Mouse (Mus musculus): ENCODE measurements at regions not wholly inside any gene's neighbourhood (a gene's known extent, or its start where the extent isn't known, plus 50 kb on each side); places are given as distances from the start of the nearest gene placed in this dataset.

GRCm38 (mm10) chr13:78577497-78577896, 377.9 kb upstream of the Nr2f1 start:
- DNase-seq: no peak

GRCm38 (mm10) chr13:78576300-78577296, 377.0 kb upstream of the Nr2f1 start:
- no peak for DNase-seq

GRCm38 (mm10) chr13:78571093-78571492, 371.5 kb upstream of the Nr2f1 start:
- no peak for DNase-seq

- DNase-seq: no peak
Observed at GRCm38 (mm10) chr13:78524446-78524937, 324.9 kb upstream of the Nr2f1 start.

GRCm38 (mm10) chr13:78520771-78521170, 321.2 kb upstream of the Nr2f1 start:
- DNase-seq: no peak

GRCm38 (mm10) chr13:78520186-78520585, 320.6 kb upstream of the Nr2f1 start:
- no peak for DNase-seq

- DNase-seq: no peak
Observed at GRCm38 (mm10) chr13:78500551-78500950, 301.0 kb upstream of the Nr2f1 start.

- DNase-seq: no peak
Observed at GRCm38 (mm10) chr13:78483760-78484357, 284.3 kb upstream of the Nr2f1 start.

GRCm38 (mm10) chr13:78482929-78483759, 283.6 kb upstream of the Nr2f1 start:
- DNase-seq: peak; percentile 11

- DNase-seq: no peak
Observed at GRCm38 (mm10) chr13:78451333-78452070, 251.9 kb upstream of the Nr2f1 start.

- no peak for DNase-seq
Observed at GRCm38 (mm10) chr13:78446726-78447031, 247.1 kb upstream of the Nr2f1 start.

- no peak for DNase-seq
Observed at GRCm38 (mm10) chr13:78445891-78446725, 246.6 kb upstream of the Nr2f1 start.

GRCm38 (mm10) chr13:78444691-78445349, 245.3 kb upstream of the Nr2f1 start:
- no peak for DNase-seq

GRCm38 (mm10) chr13:78428469-78428868, 228.9 kb upstream of the Nr2f1 start:
- DNase-seq: no peak

- DNase-seq: no peak
Observed at GRCm38 (mm10) chr13:78428084-78428445, 228.5 kb upstream of the Nr2f1 start.

GRCm38 (mm10) chr13:78427141-78428083, 227.9 kb upstream of the Nr2f1 start:
- no peak for DNase-seq

GRCm38 (mm10) chr13:78426306-78426921, 226.9 kb upstream of the Nr2f1 start:
- DNase-seq: no peak

- DNase-seq: peak; percentile 54
Observed at GRCm38 (mm10) chr13:78405071-78405470, 205.5 kb upstream of the Nr2f1 start.

GRCm38 (mm10) chr13:78383761-78384160, 184.2 kb upstream of the Nr2f1 start:
- DNase-seq: no peak
